Mouse (Mus musculus) limb, embryonic 13.5 days (tissue): ENCODE data around the gene Grin2c. TPM values are rescaled to one million over a fixed set of nuclear protein-coding genes. Genes with fewer than 3 reads are reported as not detected.

ENCODE experiments used
- ATAC-seq: fragments of 200-750 bp; cut with Nextera tagmentation; 2 replicates; pipeline ENCODE4 v1.8.0; 2017; ENCODE audit warnings: low read depth, moderate number of reproducible peaks, moderate TSS enrichment; ENCODE audit not compliant: low FRiP score
- H3K27ac ChIP-seq: fragments of 300-500 bp; sonication (generic); 2 replicates; pipeline ENCODE4 v1.5.1; 2015; ENCODE audit warnings: inconsistent platforms, mild to moderate bottlenecking, moderate library complexity
- H3K27me3 ChIP-seq: fragments of 300-500 bp; sonication (generic); 2 replicates; pipeline ENCODE4 v1.6.1; 2015; ENCODE audit warnings: mild to moderate bottlenecking, inconsistent platforms
- H3K36me3 ChIP-seq: fragments of 300-500 bp; sonication (generic); 2 replicates; pipeline ENCODE4 v1.6.1; 2015; ENCODE audit warnings: inconsistent platforms, mild to moderate bottlenecking, moderate library complexity
- H3K4me1 ChIP-seq: fragments of 300-500 bp; sonication (generic); 2 replicates; pipeline ENCODE4 v1.6.1; 2015; ENCODE audit warnings: inconsistent platforms
- H3K4me2 ChIP-seq: fragments of 300-500 bp; sonication (generic); replicated peaks from 2 replicates; pipeline ENCODE4 v1.6.1; 2015; ENCODE audit warnings: inconsistent platforms, mild to moderate bottlenecking, moderate library complexity
- H3K4me3 ChIP-seq: fragments of 300-500 bp; sonication (generic); 2 replicates; pipeline ENCODE4 v1.5.1; 2015; ENCODE audit warnings: moderate library complexity, mild to moderate bottlenecking, inconsistent platforms
- H3K9ac ChIP-seq: fragments of 300-500 bp; sonication (generic); 2 replicates; pipeline ENCODE4 v1.6.1; 2015; ENCODE audit warnings: mild to moderate bottlenecking, inconsistent platforms
- H3K9me3 ChIP-seq: fragments of 300-500 bp; sonication (generic); 2 replicates; pipeline ENCODE4 v1.6.1; 2016; ENCODE audit warnings: inconsistent platforms
- WGBS: fragments of 180-500 bp; shearing (Covaris S2); methylation state at CpG from one replicate; pipeline ENCODE4 v1.1.7; 2015; 5-methylcytosine and 5-hydroxymethylcytosine counted together
- microRNA-seq: library from miRNA; unstranded; fragments of <30 nt; microRNA quantifications from one replicate; pipeline ENCODE4, GENCODE M21; 2016
- polyA plus RNA-seq: library from polyadenylated mRNA; unstranded; fragments of >200 nt; fragmentation: Nextera tagmentation; extraction: Ambion mirVana; gene quantifications from 2 replicates; pipeline ENCODE4 v1.2.1, GENCODE M21; 2015

The Grin2c gene
- polyA plus RNA-seq, 1 experiment from 2014 or later, result 0.09 TPM

DNA sequence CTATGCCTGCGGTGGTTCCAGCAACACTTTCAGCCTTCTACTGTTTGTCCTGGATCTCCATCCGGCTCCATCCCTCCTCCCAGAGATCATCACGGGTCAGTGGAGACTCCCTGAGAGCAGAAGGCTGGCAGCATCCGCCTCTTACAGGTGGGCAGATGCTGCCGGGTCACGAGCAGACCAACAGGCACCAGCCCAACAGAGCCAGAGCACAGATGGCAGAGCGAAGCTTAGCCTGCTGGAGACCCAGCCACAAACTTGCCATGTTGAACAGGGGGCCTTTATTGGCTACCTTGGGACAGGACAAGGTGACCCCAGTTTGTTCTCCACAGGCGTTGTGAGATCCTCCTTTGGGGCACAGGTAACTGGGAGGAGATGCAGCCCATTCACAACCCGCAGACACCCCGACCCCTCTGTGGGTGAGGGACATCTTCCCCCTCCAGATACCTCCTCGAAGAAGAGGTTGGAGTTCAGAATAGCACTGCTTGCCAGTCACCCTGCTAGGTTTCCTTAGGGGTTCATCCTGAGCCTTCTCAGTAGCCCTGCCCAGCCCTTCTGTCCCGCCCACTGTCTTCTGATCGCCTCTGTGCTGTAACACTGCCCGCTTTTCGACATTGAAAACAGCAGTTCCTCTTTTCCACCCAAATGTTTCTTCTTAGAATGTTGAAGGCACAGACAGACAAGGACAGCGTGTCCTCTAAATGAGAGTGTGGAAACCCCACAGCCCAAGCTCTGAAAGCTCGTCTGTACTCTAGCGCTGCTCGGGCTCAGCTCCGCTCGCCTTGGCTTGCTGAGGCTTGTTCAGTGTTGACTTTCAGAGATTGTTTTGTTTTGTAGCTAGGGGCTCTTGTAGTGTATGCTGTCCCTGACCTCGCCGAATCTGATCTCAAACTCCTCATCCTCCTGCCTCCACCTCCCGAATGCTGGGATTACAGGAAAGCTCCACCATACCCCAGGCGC, 58.0 kb downstream of the Grin2c start:
- no peak overlapping the region for H3K4me2 ChIP-seq
- peaks cover 6% of the 10 kb centered on the region for H3K27me3 ChIP-seq
- H3K9me3 ChIP-seq, result no peaks in the 10 kb centered on the region
- no peak overlapping the region for H3K27ac ChIP-seq
- H3K9ac ChIP-seq, result no peak overlapping the region; the same call in 1 of the 2 replicates
- H3K36me3 ChIP-seq, result peaks cover 48% of the 10 kb centered on the region
- 81% methylated on average over 25 of the region's 25 CpGs for WGBS
- no peak for ATAC-seq
- H3K4me3 ChIP-seq, result no peak overlapping the region
- no peaks in the 10 kb centered on the region; the same call in 1 of the 2 replicates for H3K4me1 ChIP-seq

DNA sequence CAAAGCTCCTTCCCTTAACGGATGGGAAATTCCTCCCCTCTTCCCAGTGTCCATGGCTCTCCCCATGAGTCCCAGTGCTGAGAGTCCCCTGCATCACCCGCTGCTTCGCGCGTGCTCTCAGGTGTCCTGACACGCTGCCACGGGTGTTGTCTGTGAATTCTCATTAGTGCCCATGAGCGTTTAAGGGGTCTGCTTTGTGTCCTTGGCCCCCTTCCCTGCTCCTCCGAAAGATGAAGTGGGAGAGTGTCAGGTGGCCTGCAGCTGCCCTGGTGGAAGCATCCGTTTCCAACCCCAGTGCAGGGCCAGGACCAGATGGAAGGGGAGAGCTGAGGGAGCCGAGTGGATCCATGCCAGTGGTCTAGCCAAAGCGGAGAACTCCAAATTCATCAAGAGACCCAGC, 58.9 kb downstream of the Grin2c start:
- 73% methylated on average over 12 of the region's 12 CpGs for WGBS
- ATAC-seq, result no peak
- Histone ChIP-seq H3K9me3 (no peaks in the 10 kb centered on the region), H3K36me3 (peaks cover 48% of the 10 kb centered on the region), H3K27ac (no peak overlapping the region), H3K4me2 (no peak overlapping the region), H3K4me1 (no peaks in the 10 kb centered on the region; the same call in 1 of the 2 replicates), H3K4me3 (no peak overlapping the region), H3K9ac (no peak overlapping the region), H3K27me3 (peaks cover 6% of the 10 kb centered on the region)

DNA sequence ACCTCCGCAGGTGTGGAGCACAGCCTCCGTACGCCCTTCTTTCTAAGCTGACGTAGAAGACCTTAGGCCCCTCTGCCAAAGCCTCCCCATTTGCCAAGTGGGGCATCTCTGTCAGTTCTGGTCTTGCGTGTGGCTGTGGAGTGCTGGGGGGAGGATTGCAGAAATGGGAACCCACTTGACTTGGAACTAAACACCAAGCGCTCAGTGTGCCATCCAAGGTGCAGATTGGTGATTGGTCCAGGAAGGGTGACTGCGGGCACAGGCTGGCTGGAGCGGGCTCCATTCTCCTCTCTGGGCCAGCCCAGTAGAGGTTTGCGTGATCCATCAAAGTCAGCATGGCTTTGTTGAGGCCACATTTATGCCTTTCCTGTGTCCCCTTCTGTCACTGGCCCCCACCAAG, 64.3 kb downstream of the Grin2c start:
- Histone ChIP-seq H3K27me3 (peaks cover 6% of the 10 kb centered on the region), H3K4me1 (no peaks in the 10 kb centered on the region), H3K27ac (no peak overlapping the region), H3K4me2 (no peak overlapping the region), H3K4me3 (no peak overlapping the region), H3K9ac (no peak overlapping the region), H3K9me3 (no peaks in the 10 kb centered on the region), H3K36me3 (peaks cover 54% of the 10 kb centered on the region)
- ATAC-seq, result no peak
- 91% methylated on average over 9 of the region's 9 CpGs for WGBS

DNA sequence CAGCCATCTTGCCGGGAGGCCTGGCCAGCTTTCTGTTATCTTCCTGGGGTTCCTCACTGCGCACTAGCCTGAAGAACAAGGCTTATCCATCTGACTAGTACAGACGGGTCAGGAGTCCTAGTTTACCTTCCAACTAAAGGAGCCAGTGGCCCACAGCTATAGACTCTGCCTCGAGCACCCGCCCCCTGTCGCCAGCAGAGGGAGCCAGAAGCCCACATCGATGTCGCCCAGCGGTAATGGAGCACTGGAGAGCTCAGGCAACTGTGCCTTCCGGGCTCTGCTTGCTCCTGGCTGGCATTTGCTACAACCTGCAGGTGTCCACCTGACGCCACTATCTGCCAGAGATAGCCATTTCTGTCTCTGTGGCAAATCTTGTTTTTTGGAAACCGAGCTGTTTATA, 64.7 kb downstream of the Grin2c start:
- peak; percentile 72 for ATAC-seq
- Histone ChIP-seq H3K4me1 (no peaks in the 10 kb centered on the region), H3K27ac (no peak overlapping the region), H3K4me2 (no peak overlapping the region), H3K9ac (no peak overlapping the region), H3K27me3 (peaks cover 6% of the 10 kb centered on the region), H3K9me3 (no peaks in the 10 kb centered on the region), H3K36me3 (peaks cover 58% of the 10 kb centered on the region), H3K4me3 (no peak overlapping the region)
- WGBS, result 11% methylated on average over 12 of the region's 12 CpGs

- WGBS, result 89% methylated on average over 4 of the region's 4 CpGs
- no peaks in the 10 kb centered on the region for H3K27me3 ChIP-seq
- ATAC-seq, result no peak
These were observed 66.5 kb downstream of the Grin2c start for GRCm38 (mm10) chr11:115200520-115200919.

More at GRCm38 (mm10) chr11:115200520-115200919, 66.5 kb downstream of the Grin2c start:
- no peak overlapping the region for H3K9ac ChIP-seq
- no peak overlapping the region for H3K4me2 ChIP-seq
- H3K4me3 ChIP-seq, result no peak overlapping the region
- H3K27ac ChIP-seq, result no peak overlapping the region
- H3K9me3 ChIP-seq, result no peaks in the 10 kb centered on the region
- H3K4me1 ChIP-seq, result no peaks in the 10 kb centered on the region
- H3K36me3 ChIP-seq, result peaks cover 46% of the 10 kb centered on the region

Small RNAs within 50 kb of the gene (microRNA-seq; reads per million reads assigned to microRNA genes)
- not detected for gene Gm25837

Other genes with a start within 250 kb of the Grin2c start
- gene Cd300ld4, start 240.2 kb downstream of the Grin2c start, polyA plus RNA-seq, result not detected in 2 replicates
- gene Cd300ld5, start 229.5 kb downstream of the Grin2c start, polyA plus RNA-seq, result not detected in 2 replicates
- gene Cd300ld3, start 218.8 kb downstream of the Grin2c start, polyA plus RNA-seq, result not detected in 2 replicates
- gene Cd300e, start 205.1 kb downstream of the Grin2c start, polyA plus RNA-seq, result 0.09 and 0.23 TPM in 2 replicates
- 1.4 and 1.6 TPM in 2 replicates for gene Rab37, start 175.8 kb downstream of the Grin2c start, polyA plus RNA-seq
- gene Cd300lf, start 133.3 kb downstream of the Grin2c start, polyA plus RNA-seq, result 0.09 TPM in 1 of 2 replicates, not detected in the other
- gene Slc9a3r1, start 103.9 kb downstream of the Grin2c start, polyA plus RNA-seq, result 20.6 and 23.4 TPM in 2 replicates
- 10.9 and 11.4 TPM in 2 replicates for gene Tmem104, start 79.8 kb downstream of the Grin2c start, polyA plus RNA-seq
- gene Nat9, start 79.4 kb downstream of the Grin2c start, polyA plus RNA-seq, result 25.7 and 26.2 TPM in 2 replicates
- 15.3 and 16.0 TPM in 2 replicates for gene Fdxr, start 9.8 kb upstream of the Grin2c start, polyA plus RNA-seq
- 0.09 and 0.15 TPM in 2 replicates for gene Fads6, start 30.4 kb upstream of the Grin2c start, polyA plus RNA-seq
- 0.11 TPM in 1 of 2 replicates, not detected in the other for gene Otop2, start 39.9 kb upstream of the Grin2c start, polyA plus RNA-seq
- gene Ush1g, start 54.8 kb upstream of the Grin2c start, polyA plus RNA-seq, result not detected in 2 replicates
- not detected in 2 replicates for gene Otop3, start 67.5 kb upstream of the Grin2c start, polyA plus RNA-seq
- gene Hid1, start 100.5 kb upstream of the Grin2c start, polyA plus RNA-seq, result 2.4 and 3.2 TPM in 2 replicates
- gene Cdr2l, start 114.7 kb upstream of the Grin2c start, polyA plus RNA-seq, result 11.3 and 11.4 TPM in 2 replicates
- gene Mrpl58, start 136.5 kb upstream of the Grin2c start, polyA plus RNA-seq, result 174 and 178 TPM in 2 replicates
- gene Atp5h, start 152.7 kb upstream of the Grin2c start, polyA plus RNA-seq, result 942 TPM in 2 replicates
- gene Kctd2, start 152.9 kb upstream of the Grin2c start, polyA plus RNA-seq, result 16.1 and 17.4 TPM in 2 replicates
- gene Trim80, start 173.3 kb upstream of the Grin2c start, polyA plus RNA-seq, result 0.08 TPM in 1 of 2 replicates, not detected in the other
- gene Slc16a5, start 195.2 kb upstream of the Grin2c start, polyA plus RNA-seq, result 0.15 and 0.19 TPM in 2 replicates
- gene Armc7, start 208.4 kb upstream of the Grin2c start, polyA plus RNA-seq, result 9.3 and 10.2 TPM in 2 replicates
- 65.4 and 75.4 TPM in 2 replicates for gene Nt5c, start 224.6 kb upstream of the Grin2c start, polyA plus RNA-seq
- 557 and 558 TPM in 2 replicates for gene Jpt1, start 247.1 kb upstream of the Grin2c start, polyA plus RNA-seq